Mouse (Mus musculus) liver, adult 2 months (tissue): ENCODE results near the gene Frrs1l.

Experiments used
- CTCF ChIP-seq: fragments of 200-500 bp; IDR thresholded peaks from 2 replicates; pipeline ENCODE4 v1.5.1; 2011; ENCODE audit warnings: low read depth, low read length, control low read depth
- POLR2A ChIP-seq: fragments of 200-500 bp; IDR thresholded peaks from 2 replicates; pipeline ENCODE4 v1.6.1; 2011; ENCODE audit warnings: low read length, control low read depth; ENCODE audit not compliant: insufficient read depth; ENCODE audit errors: extremely low read depth

DNA sequence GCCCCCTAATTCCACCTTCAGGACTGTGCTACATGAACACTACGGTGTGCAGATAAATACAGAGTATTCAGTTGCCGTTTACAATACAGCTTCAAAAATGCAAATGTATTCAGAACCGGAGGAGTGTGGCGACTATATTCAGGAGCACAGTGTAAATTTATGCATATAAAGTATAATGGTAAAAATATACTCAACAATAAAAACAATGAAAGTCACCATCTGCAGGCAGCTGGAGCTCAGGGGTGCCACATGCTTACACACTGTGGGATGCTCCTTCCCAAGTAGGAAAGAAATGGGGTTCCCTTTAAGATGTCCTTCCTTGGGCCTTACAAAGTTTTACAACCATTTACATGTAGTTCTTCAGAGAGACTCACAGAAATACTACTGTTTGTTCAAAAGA is 48.7 kb downstream of the Frrs1l start:
- TF ChIP-seq CTCF (no peak), POLR2A (no peak)
